Mouse (Mus musculus): Measurements from ENCODE around the gene Auh. TPM values are rescaled to one million over a fixed set of nuclear protein-coding genes. Genes with fewer than 3 reads are reported as not detected.

Auh gene
- polyA plus RNA-seq, 1 experiment from 2014 or later, result 48.1 TPM

- no peaks in the 10 kb centered on the region for H3K36me3 ChIP-seq (ENCODE audit: poor library complexity, severe bottlenecking)
- no peak overlapping the region for H3K4me2 ChIP-seq
- no peak overlapping the region for H3K27ac ChIP-seq
- ATAC-seq, result no peak
- no peak overlapping the region for H3K9ac ChIP-seq
- peaks cover 12% of the 10 kb centered on the region; the same call in 1 of the 2 replicates for H3K4me1 ChIP-seq
- no peaks in the 10 kb centered on the region for H3K27me3 ChIP-seq
- no peak overlapping the region for H3K4me3 ChIP-seq
- 79% methylated on average over 16 of the region's 16 CpGs for WGBS
- H3K9me3 ChIP-seq (replicated peaks), result no peaks in the 10 kb centered on the region
Measured at GRCm38 (mm10) chr13:52812549-52813515, 116.6 kb downstream of the Auh start.

GRCm38 (mm10) chr13:52807722-52808121 lies 121.8 kb downstream of the Auh start:
- Histone ChIP-seq H3K27me3 (no peaks in the 10 kb centered on the region), H3K9ac (no peak overlapping the region), H3K4me1 (peaks cover 32% of the 10 kb centered on the region), H3K36me3 (ENCODE audit: poor library complexity, severe bottlenecking) (no peaks in the 10 kb centered on the region), H3K4me3 (no peak overlapping the region), H3K9me3 (replicated peaks) (no peaks in the 10 kb centered on the region), H3K4me2 (no peak overlapping the region), H3K27ac (no peak overlapping the region)
- ATAC-seq, result no peak
- 91% methylated on average over 11 of the region's 11 CpGs for WGBS

GRCm38 (mm10) chr13:52806029-52806428 lies 123.5 kb downstream of the Auh start:
- Histone ChIP-seq H3K27ac (no peak overlapping the region), H3K9ac (no peak overlapping the region), H3K4me2 (no peak overlapping the region), H3K27me3 (no peaks in the 10 kb centered on the region), H3K4me3 (no peak overlapping the region), H3K9me3 (replicated peaks) (no peaks in the 10 kb centered on the region), H3K36me3 (ENCODE audit: poor library complexity, severe bottlenecking) (no peaks in the 10 kb centered on the region), H3K4me1 (peaks cover 32% of the 10 kb centered on the region)
- ATAC-seq, result no peak
- WGBS, result 35% methylated on average over 4 of the region's 4 CpGs

- H3K4me3 ChIP-seq, result no peak overlapping the region
- ATAC-seq, result no peak
- no peaks in the 10 kb centered on the region for H3K36me3 ChIP-seq (ENCODE audit: poor library complexity, severe bottlenecking)
- H3K27me3 ChIP-seq, result no peaks in the 10 kb centered on the region
- peaks cover 32% of the 10 kb centered on the region for H3K4me1 ChIP-seq
- H3K9me3 ChIP-seq (replicated peaks), result no peaks in the 10 kb centered on the region
- H3K9ac ChIP-seq, result no peak overlapping the region
- no peak overlapping the region for H3K4me2 ChIP-seq
- no peak overlapping the region for H3K27ac ChIP-seq
- 66% methylated on average over 6 of the region's 6 CpGs for WGBS
Measured at GRCm38 (mm10) chr13:52805581-52805980, 123.9 kb downstream of the Auh start.

GRCm38 (mm10) chr13:52802482-52802881 lies 127.0 kb downstream of the Auh start:
- H3K4me2 ChIP-seq, result no peak overlapping the region
- no peaks in the 10 kb centered on the region for H3K9me3 ChIP-seq (replicated peaks)
- WGBS, result 80% methylated on average over 4 of the region's 4 CpGs
- H3K4me1 ChIP-seq, result peaks cover 22% of the 10 kb centered on the region
- H3K4me3 ChIP-seq, result no peak overlapping the region
- H3K27ac ChIP-seq, result no peak overlapping the region
- ATAC-seq, result no peak
- H3K36me3 ChIP-seq (ENCODE audit: poor library complexity, severe bottlenecking), result no peaks in the 10 kb centered on the region
- no peak overlapping the region for H3K9ac ChIP-seq
- no peaks in the 10 kb centered on the region for H3K27me3 ChIP-seq

GRCm38 (mm10) chr13:52800687-52801341 lies 128.7 kb downstream of the Auh start:
- H3K27me3 ChIP-seq, result no peaks in the 10 kb centered on the region
- no peak overlapping the region for H3K9ac ChIP-seq
- H3K4me1 ChIP-seq, result peaks cover 18% of the 10 kb centered on the region
- ATAC-seq, result no peak
- WGBS, result 48% methylated on average over 4 of the region's 4 CpGs
- H3K4me2 ChIP-seq, result no peak overlapping the region
- no peaks in the 10 kb centered on the region for H3K9me3 ChIP-seq (replicated peaks)
- H3K27ac ChIP-seq, result no peak overlapping the region
- H3K4me3 ChIP-seq, result no peak overlapping the region
- no peaks in the 10 kb centered on the region for H3K36me3 ChIP-seq (ENCODE audit: poor library complexity, severe bottlenecking)

- H3K27ac ChIP-seq, result no peak overlapping the region
- no peak for ATAC-seq
- no peak overlapping the region for H3K9ac ChIP-seq
- no peak overlapping the region for H3K4me2 ChIP-seq
- H3K4me3 ChIP-seq, result no peak overlapping the region
- H3K27me3 ChIP-seq, result no peaks in the 10 kb centered on the region
- H3K36me3 ChIP-seq (ENCODE audit: poor library complexity, severe bottlenecking), result no peaks in the 10 kb centered on the region
- 81% methylated on average over 2 of the region's 2 CpGs for WGBS
- no peaks in the 10 kb centered on the region for H3K9me3 ChIP-seq (replicated peaks)
- H3K4me1 ChIP-seq, result peaks cover 11% of the 10 kb centered on the region; the same call in 1 of the 2 replicates
Measured at GRCm38 (mm10) chr13:52800091-52800490, 129.4 kb downstream of the Auh start.

- no peak overlapping the region for H3K9ac ChIP-seq
- no peak overlapping the region for H3K27ac ChIP-seq
- no peak overlapping the region for H3K4me2 ChIP-seq
- H3K27me3 ChIP-seq, result no peaks in the 10 kb centered on the region
- no peaks in the 10 kb centered on the region for H3K9me3 ChIP-seq (replicated peaks)
- H3K4me3 ChIP-seq, result no peak overlapping the region
- no peak for ATAC-seq
- no peaks in the 10 kb centered on the region for H3K36me3 ChIP-seq (ENCODE audit: poor library complexity, severe bottlenecking)
- WGBS, result 92% methylated on average over 4 of the region's 4 CpGs
- no peaks in the 10 kb centered on the region for H3K4me1 ChIP-seq
Measured at GRCm38 (mm10) chr13:52794232-52794631, 135.2 kb downstream of the Auh start.

- H3K9ac ChIP-seq, result no peak overlapping the region
- H3K9me3 ChIP-seq (replicated peaks), result no peaks in the 10 kb centered on the region
- no peaks in the 10 kb centered on the region for H3K4me1 ChIP-seq
- H3K4me3 ChIP-seq, result no peak overlapping the region
- H3K36me3 ChIP-seq (ENCODE audit: poor library complexity, severe bottlenecking), result no peaks in the 10 kb centered on the region
- ATAC-seq, result no peak
- WGBS, result 93% methylated on average over 13 of the region's 13 CpGs
- no peak overlapping the region for H3K4me2 ChIP-seq
- no peak overlapping the region for H3K27ac ChIP-seq
- no peaks in the 10 kb centered on the region for H3K27me3 ChIP-seq
Measured at GRCm38 (mm10) chr13:52793434-52793989, 136.0 kb downstream of the Auh start.

GRCm38 (mm10) chr13:52792242-52792844 lies 137.1 kb downstream of the Auh start:
- Histone ChIP-seq H3K4me2 (no peak overlapping the region), H3K27me3 (no peaks in the 10 kb centered on the region), H3K36me3 (ENCODE audit: poor library complexity, severe bottlenecking) (no peaks in the 10 kb centered on the region), H3K9me3 (replicated peaks) (no peaks in the 10 kb centered on the region), H3K4me1 (no peaks in the 10 kb centered on the region), H3K27ac (no peak overlapping the region), H3K4me3 (no peak overlapping the region), H3K9ac (no peak overlapping the region)
- no peak for ATAC-seq
- WGBS, result 92% methylated on average over 9 of the region's 9 CpGs

- Histone ChIP-seq H3K4me2 (no peak overlapping the region), H3K36me3 (ENCODE audit: poor library complexity, severe bottlenecking) (no peaks in the 10 kb centered on the region), H3K4me1 (no peaks in the 10 kb centered on the region), H3K27me3 (no peaks in the 10 kb centered on the region), H3K9me3 (replicated peaks) (no peaks in the 10 kb centered on the region), H3K4me3 (no peak overlapping the region), H3K9ac (no peak overlapping the region), H3K27ac (no peak overlapping the region)
- WGBS, result 77% methylated on average over 5 of the region's 5 CpGs
- ATAC-seq, result no peak
Measured at GRCm38 (mm10) chr13:52790894-52791293, 138.6 kb downstream of the Auh start.

All from forebrain, embryonic 13.5 days (tissue).